Mouse (Mus musculus): ENCODE measurements around the gene Ntn1.

GRCm38 (mm10) chr11:68208582-68208981, 192.0 kb downstream of the Ntn1 start:
- TF ChIP-seq POLR2A (IDR thresholded peaks at IDR 0.05; ENCODE audit: insufficient read length, low read depth) (no peak), POLR2AphosphoS2 (IDR thresholded peaks at IDR 0.05; ENCODE audit: insufficient read length, low read depth) (no peak), MYOG (IDR thresholded peaks at IDR 0.05; ENCODE audit: control insufficient read depth in 1 of 3, insufficient read depth in 1 of 3, insufficient read length in 2 of 3, low read depth in 2 of 3) (no peak)

All from myocyte (in vitro differentiated cells).